Mouse (Mus musculus): Measurements from ENCODE around the gene Dazl. TPM values are rescaled to one million over a fixed set of nuclear protein-coding genes. Genes with fewer than 3 reads are reported as not detected.
A peak's percentile ranks its signal among the peaks of the same experiment; 100 is the strongest.
"Not testable (repeated sequence)": the region's sequence is repeated elsewhere in the genome, so short reads cannot be mapped to it uniquely, and the experiment has no call there.

Dazl gene
- polyA plus RNA-seq, 1 experiment, result 0.05 TPM

GRCm38 (mm10) chr17:50294726-50295125 is 1.3 kb upstream of the Dazl start:
- H3K4me3 ChIP-seq (ENCODE audit: control insufficient read depth, insufficient read depth, low read length), result no peak overlapping the region
- H3K27ac ChIP-seq (ENCODE audit: control insufficient read depth, insufficient read depth, low read length), result no peak overlapping the region
- no peak for DNase-seq
- no peaks in the 10 kb centered on the region for H3K36me3 ChIP-seq (ENCODE audit: control insufficient read depth, insufficient read depth, low read length)
- WGBS, result 97% methylated on average over 12 of the region's 12 CpGs
- no peaks in the 10 kb centered on the region for H3K4me1 ChIP-seq (replicated peaks; ENCODE audit: control insufficient read depth, insufficient read depth, low read length)
- no peaks in the 10 kb centered on the region for H3K27me3 ChIP-seq (ENCODE audit: control insufficient read depth, insufficient read depth, low read length)
- TF ChIP-seq POLR2A (IDR thresholded peaks at IDR 0.05; ENCODE audit: control insufficient read depth, extremely low read depth, insufficient read depth, low read length, poor library complexity) (no peak), CTCF (IDR thresholded peaks at IDR 0.05; ENCODE audit: borderline replicate concordance, control insufficient read depth, extremely low read depth, insufficient read depth, low read length, poor library complexity) (no peak)

GRCm38 (mm10) chr17:50292661-50293171 is 720 bp downstream of the Dazl start:
- TF ChIP-seq POLR2A (IDR thresholded peaks at IDR 0.05; ENCODE audit: control insufficient read depth, extremely low read depth, insufficient read depth, low read length, poor library complexity), result 0 out of 2 replicates have a peak, but pooled peaks have one; percentile 31
- peak; percentile 95 for TF ChIP-seq CTCF (IDR thresholded peaks at IDR 0.05; ENCODE audit: borderline replicate concordance, control insufficient read depth, extremely low read depth, insufficient read depth, low read length, poor library complexity)
- no peak overlapping the region for H3K27ac ChIP-seq (ENCODE audit: control insufficient read depth, insufficient read depth, low read length)
- WGBS, result 5% methylated on average over 56 of the region's 57 CpGs

GRCm38 (mm10) chr17:50291485-50292200 is 1.8 kb downstream of the Dazl start:
- Histone ChIP-seq H3K27ac (ENCODE audit: control insufficient read depth, insufficient read depth, low read length) (no peak overlapping the region), H3K27me3 (ENCODE audit: control insufficient read depth, insufficient read depth, low read length) (no peaks in the 10 kb centered on the region), H3K36me3 (ENCODE audit: control insufficient read depth, insufficient read depth, low read length) (no peaks in the 10 kb centered on the region), H3K4me3 (ENCODE audit: control insufficient read depth, insufficient read depth, low read length) (no peak overlapping the region), H3K4me1 (replicated peaks; ENCODE audit: control insufficient read depth, insufficient read depth, low read length) (no peaks in the 10 kb centered on the region)
- DNase-seq, result no peak
- WGBS, result 18% methylated on average over 3 of the region's 3 CpGs
- TF ChIP-seq POLR2A (IDR thresholded peaks at IDR 0.05; ENCODE audit: control insufficient read depth, extremely low read depth, insufficient read depth, low read length, poor library complexity) (no peak), CTCF (IDR thresholded peaks at IDR 0.05; ENCODE audit: borderline replicate concordance, control insufficient read depth, extremely low read depth, insufficient read depth, low read length, poor library complexity) (no peak)

More at GRCm38 (mm10) chr17:50292661-50293171, 720 bp downstream of the Dazl start:
- peak; percentile 87 for DNase-seq
- Histone ChIP-seq H3K36me3 (ENCODE audit: control insufficient read depth, insufficient read depth, low read length) (no peaks in the 10 kb centered on the region), H3K4me1 (replicated peaks; ENCODE audit: control insufficient read depth, insufficient read depth, low read length) (no peaks in the 10 kb centered on the region), H3K4me3 (ENCODE audit: control insufficient read depth, insufficient read depth, low read length) (peak overlapping the region; percentile 49), H3K27me3 (ENCODE audit: control insufficient read depth, insufficient read depth, low read length) (no peaks in the 10 kb centered on the region)

GRCm38 (mm10) chr17:50284845-50285244 is 8.6 kb downstream of the Dazl start:
- Histone ChIP-seq H3K27me3 (ENCODE audit: control insufficient read depth, insufficient read depth, low read length) (no peaks in the 10 kb centered on the region), H3K27ac (ENCODE audit: control insufficient read depth, insufficient read depth, low read length) (no peak overlapping the region), H3K4me3 (ENCODE audit: control insufficient read depth, insufficient read depth, low read length) (no peak overlapping the region), H3K4me1 (replicated peaks; ENCODE audit: control insufficient read depth, insufficient read depth, low read length) (no peaks in the 10 kb centered on the region), H3K36me3 (ENCODE audit: control insufficient read depth, insufficient read depth, low read length) (no peaks in the 10 kb centered on the region)
- DNase-seq, result no peak
- WGBS, result 76% methylated on average over 6 of the region's 6 CpGs
- TF ChIP-seq POLR2A (IDR thresholded peaks at IDR 0.05; ENCODE audit: control insufficient read depth, extremely low read depth, insufficient read depth, low read length, poor library complexity) (no peak), CTCF (IDR thresholded peaks at IDR 0.05; ENCODE audit: borderline replicate concordance, control insufficient read depth, extremely low read depth, insufficient read depth, low read length, poor library complexity) (no peak)

- not testable (repeated sequence) for H3K4me3 ChIP-seq (ENCODE audit: control insufficient read depth, insufficient read depth, low read length); H3K4me1 ChIP-seq (replicated peaks; ENCODE audit: control insufficient read depth, insufficient read depth, low read length); H3K27ac ChIP-seq (ENCODE audit: control insufficient read depth, insufficient read depth, low read length); DNase-seq; H3K27me3 ChIP-seq (ENCODE audit: control insufficient read depth, insufficient read depth, low read length); H3K36me3 ChIP-seq (ENCODE audit: control insufficient read depth, insufficient read depth, low read length)
- 90% methylated on average over 4 of the region's 4 CpGs for WGBS
Observed at GRCm38 (mm10) chr17:50261615-50262014, 31.8 kb downstream of the Dazl start.

- Histone ChIP-seq H3K4me3 (ENCODE audit: control insufficient read depth, insufficient read depth, low read length) (no peak overlapping the region), H3K27ac (ENCODE audit: control insufficient read depth, insufficient read depth, low read length) (no peak overlapping the region), H3K36me3 (ENCODE audit: control insufficient read depth, insufficient read depth, low read length) (no peaks in the 10 kb centered on the region), H3K4me1 (replicated peaks; ENCODE audit: control insufficient read depth, insufficient read depth, low read length) (no peaks in the 10 kb centered on the region), H3K27me3 (ENCODE audit: control insufficient read depth, insufficient read depth, low read length) (no peaks in the 10 kb centered on the region)
- TF ChIP-seq POLR2A (IDR thresholded peaks at IDR 0.05; ENCODE audit: control insufficient read depth, extremely low read depth, insufficient read depth, low read length, poor library complexity) (no peak), CTCF (IDR thresholded peaks at IDR 0.05; ENCODE audit: borderline replicate concordance, control insufficient read depth, extremely low read depth, insufficient read depth, low read length, poor library complexity) (no peak)
- WGBS, result 90% methylated on average over 6 of the region's 6 CpGs
- DNase-seq, result no peak
Observed at GRCm38 (mm10) chr17:50260856-50261255, 32.6 kb downstream of the Dazl start.

- WGBS, result 89% methylated on average over 6 of the region's 6 CpGs
- TF ChIP-seq POLR2A (IDR thresholded peaks at IDR 0.05; ENCODE audit: control insufficient read depth, extremely low read depth, insufficient read depth, low read length, poor library complexity) (no peak), CTCF (IDR thresholded peaks at IDR 0.05; ENCODE audit: borderline replicate concordance, control insufficient read depth, extremely low read depth, insufficient read depth, low read length, poor library complexity) (no peak)
- Histone ChIP-seq H3K4me3 (ENCODE audit: control insufficient read depth, insufficient read depth, low read length) (no peak overlapping the region), H3K4me1 (replicated peaks; ENCODE audit: control insufficient read depth, insufficient read depth, low read length) (no peaks in the 10 kb centered on the region), H3K27me3 (ENCODE audit: control insufficient read depth, insufficient read depth, low read length) (no peaks in the 10 kb centered on the region), H3K27ac (ENCODE audit: control insufficient read depth, insufficient read depth, low read length) (no peak overlapping the region), H3K36me3 (ENCODE audit: control insufficient read depth, insufficient read depth, low read length) (no peaks in the 10 kb centered on the region)
- DNase-seq, result no peak
Observed at GRCm38 (mm10) chr17:50246605-50247004, 46.8 kb downstream of the Dazl start.

Measured in thymus, adult 2 months (tissue).